Mouse (Mus musculus) embryo, embryonic 9.5 days (tissue): ENCODE measurements around the gene Pramef17.
"Not testable (repeated sequence)": the region's sequence is repeated elsewhere in the genome, so short reads cannot be mapped to it uniquely, and the experiment has no call there.

Experiments used
- DNase-seq: peaks from one replicate; pipeline ENCODE4 v3.0.0-alpha.2; 2017; ENCODE audit errors: extremely low spot score

Pramef17 gene

DNA sequence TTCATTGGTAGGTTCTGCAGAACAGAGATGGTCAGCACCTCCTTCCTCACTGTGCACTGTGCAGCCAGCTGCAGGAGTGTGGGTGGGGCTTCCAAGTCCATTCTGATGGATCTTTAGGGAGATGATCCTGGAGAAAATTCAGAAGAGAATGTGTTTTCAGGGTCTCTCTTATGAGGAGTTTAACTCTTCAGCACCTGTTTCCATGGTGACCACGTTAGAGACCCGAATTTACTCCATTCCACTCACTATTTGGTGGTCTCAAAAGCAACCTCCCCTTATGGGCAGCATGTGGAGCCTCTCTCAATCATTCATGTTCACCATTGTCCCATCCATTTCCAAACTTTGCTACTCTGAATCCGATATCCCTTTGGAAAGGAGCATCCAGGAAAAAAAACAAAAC lies at the start of gene Pramef17:
TSS of gene Pramef17 (minus strand) at position 101 of the 400 bp plus-strand sequence.
- not testable (repeated sequence) for DNase-seq

DNA sequence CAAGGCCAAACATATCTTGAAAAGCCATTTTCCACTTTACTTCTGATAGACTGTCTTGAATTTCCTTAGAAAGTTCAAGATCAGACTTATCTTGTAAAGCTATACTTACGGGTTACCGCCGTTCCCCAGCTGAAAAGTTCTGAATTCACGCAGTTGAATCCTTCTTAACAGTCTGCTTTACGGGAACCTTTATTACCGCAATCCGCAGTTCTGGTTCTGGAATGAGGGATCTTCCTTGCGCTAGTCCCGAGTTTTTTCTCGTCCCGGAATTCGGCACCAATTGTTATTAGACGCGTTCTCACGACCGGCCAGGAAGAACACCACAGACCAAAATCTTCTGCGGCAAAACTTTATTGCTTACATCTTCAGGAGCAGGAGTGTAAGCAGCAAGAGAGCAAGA lies 6.0 kb downstream of the Pramef17 start:
- DNase-seq = not testable (repeated sequence)

DNA sequence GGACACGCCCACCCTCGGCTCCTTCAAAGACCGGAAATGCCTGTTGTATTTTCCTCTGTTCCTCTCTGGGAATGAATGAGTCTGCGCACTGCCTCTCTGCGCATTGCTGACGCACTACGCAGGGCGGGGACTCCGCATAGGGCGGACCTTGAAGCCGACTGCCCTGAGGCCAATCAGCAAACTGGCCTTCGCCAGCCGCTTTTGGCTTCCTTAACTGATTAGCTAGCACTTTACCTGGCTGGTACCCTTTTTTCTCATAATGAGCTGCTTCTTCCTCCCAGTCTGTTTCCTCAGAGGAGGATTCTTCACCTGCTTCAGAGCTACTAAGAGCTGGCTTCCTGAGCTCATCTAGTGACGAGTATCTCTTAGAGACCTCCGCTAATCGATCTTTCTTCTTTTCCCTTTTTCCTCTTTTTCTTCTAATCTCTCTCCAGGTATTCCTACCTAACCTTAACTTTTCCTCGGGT lies 6.7 kb downstream of the Pramef17 start:
- not testable (repeated sequence) for DNase-seq

DNA sequence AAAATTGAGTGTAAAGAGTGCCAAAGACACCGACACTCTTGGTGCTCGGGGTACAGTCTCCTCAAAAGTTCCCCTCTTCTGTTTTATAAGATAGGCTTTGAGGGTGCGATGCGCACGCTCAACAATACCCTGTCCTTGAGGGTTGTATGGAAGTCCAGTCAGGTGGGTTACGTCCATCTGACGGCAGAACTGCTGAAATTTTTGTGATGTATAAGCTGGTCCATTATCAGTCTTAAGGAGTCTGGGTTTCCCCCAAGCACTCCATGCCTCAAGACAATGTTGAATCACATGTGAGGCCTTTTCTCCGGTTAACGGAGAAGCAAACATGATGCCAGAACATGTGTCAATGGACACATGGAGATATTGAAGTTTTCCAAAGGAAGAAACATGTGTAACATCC lies 8.4 kb downstream of the Pramef17 start:
- DNase-seq = not testable (repeated sequence)

DNA sequence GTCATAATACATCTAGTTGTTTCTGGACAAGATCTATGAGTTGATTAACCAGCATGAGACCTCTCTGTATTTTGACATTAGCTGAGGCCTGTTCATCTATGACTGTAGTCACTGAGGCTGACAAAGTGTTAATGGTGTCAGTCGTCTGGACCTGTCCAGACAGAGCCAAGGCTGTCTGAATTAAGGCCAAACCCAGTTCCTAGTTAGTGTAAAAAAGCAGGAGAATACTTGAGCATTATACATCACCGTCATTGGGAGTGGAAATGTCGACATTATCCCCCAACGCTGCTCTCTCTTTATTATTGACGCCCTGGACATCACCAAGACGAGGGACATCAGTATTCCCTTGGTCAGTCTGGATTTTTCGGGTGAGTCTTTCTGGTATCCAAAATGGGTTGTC lies 9.0 kb downstream of the Pramef17 start:
- not testable (repeated sequence) for DNase-seq

DNA sequence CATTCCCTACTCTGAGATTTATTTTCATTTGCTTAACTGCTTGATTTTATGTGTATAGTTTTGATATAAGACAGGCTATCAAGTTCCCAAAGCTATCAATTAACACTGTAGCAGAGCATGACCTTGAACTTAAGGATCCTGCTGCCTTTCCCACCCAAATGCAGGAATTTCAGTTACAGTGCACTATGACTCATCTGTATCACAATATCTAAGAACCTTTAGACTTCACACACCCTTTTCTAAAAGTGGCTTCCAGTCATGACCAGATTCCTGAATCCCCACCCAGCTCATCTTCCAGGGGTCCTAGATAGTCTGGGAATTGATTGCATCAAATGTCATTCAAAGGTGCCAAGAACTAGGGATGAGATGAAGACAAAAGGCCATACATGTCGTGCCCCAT lies 10.7 kb downstream of the Pramef17 start:
- DNase-seq = not testable (repeated sequence)

DNA sequence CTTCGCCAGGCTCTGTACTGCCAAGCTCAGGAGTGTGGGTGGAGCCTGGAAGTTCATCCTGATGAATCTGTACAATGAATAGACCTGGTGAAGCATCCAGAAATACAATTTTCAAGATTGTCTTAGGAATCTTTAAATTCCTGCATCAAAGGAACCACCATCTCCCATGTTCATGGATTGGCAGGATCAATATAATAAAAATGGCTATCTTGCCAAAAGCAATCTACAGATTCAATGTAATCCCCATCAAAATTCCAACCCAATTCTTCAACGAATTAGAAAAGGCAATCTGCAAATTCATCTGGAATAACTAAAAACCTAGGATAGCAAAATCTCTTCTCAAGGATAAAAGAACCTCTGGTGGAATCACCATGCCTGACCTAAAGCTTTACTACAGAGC lies 27.3 kb downstream of the Pramef17 start, which contains the start of gene Gm13101:
TSS of gene Gm13101 (minus strand) at position 101 of the 400 bp plus-strand sequence.
- DNase-seq = not testable (repeated sequence)

DNA sequence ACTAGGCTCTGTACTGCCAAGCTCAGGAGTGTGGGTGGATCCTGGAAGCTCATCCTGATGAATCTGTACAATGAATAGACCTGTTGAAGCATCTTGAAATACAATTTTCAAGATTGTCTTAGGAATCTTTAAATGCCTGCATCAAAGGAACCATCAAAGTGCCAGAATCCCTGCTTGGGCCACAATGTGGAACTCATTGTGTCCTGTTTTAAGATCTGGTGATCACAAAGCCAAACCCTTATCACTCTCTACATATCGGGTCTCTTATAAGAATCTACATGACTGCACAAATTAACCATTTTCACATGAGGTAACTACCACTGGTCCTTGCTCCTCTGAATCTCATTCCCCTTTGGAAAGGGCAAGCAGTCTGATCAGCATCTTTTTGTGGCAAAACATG lies 43.3 kb downstream of the Pramef17 start, which contains the start of gene Pramef25:
TSS of gene Pramef25 (minus strand) at position 101 of the 400 bp plus-strand sequence.
- not testable (repeated sequence) for DNase-seq
